Mouse (Mus musculus): ENCODE results near the gene Aunip.

DNA sequence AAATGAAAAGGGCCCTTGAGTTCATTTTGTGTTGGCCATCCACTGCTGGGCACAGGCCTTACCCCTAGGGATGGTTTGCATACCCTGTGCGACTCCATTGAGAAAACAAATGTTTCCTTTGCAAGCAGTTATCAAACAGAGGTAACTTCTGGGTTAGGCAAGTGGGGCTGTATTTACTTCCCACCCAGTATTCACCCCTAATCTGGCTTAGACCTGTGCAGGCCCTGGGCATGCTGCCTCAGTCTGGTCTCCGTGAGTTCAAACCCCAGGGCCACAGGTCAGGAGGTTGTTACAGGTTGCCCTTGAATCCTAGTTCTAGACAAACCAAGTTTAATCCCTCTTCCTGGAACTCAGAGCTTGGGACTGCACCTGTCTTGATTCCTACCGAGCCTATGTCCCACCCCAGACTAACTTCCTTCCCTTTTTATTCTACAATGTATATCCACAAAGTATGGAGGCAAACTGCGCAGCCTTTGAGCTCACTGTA, 5.5 kb upstream of the Aunip start:
- TF ChIP-seq MAX (IDR thresholded peaks at IDR 0.05; ENCODE audit: low read depth) (no peak), POLR2AphosphoS2 (IDR thresholded peaks at IDR 0.05; ENCODE audit: insufficient read length, low read depth) (no peak), POLR2A (IDR thresholded peaks at IDR 0.05; ENCODE audit: insufficient read length, low read depth) (no peak), MYOD1 (IDR thresholded peaks at IDR 0.05; ENCODE audit: control insufficient read depth in 1 of 3, insufficient read length in 2 of 3, low read depth in 2 of 3) (no peak)

All from myocyte (in vitro differentiated cells).